Mouse (Mus musculus) embryo, embryonic 11.5 days (tissue): ENCODE measurements at regions not wholly inside any gene's neighbourhood (a gene's known extent, or its start where the extent isn't known, plus 50 kb on each side); places are given as distances from the start of the nearest gene placed in this dataset.
"Not testable (repeated sequence)": the region's sequence is repeated elsewhere in the genome, so short reads cannot be mapped to it uniquely, and the experiment has no call there.

Experiments used
- DNase-seq: peaks from one replicate; pipeline ENCODE4 v3.0.0-alpha.2; 2012; ENCODE audit warnings: low read depth, low spot score

DNA sequence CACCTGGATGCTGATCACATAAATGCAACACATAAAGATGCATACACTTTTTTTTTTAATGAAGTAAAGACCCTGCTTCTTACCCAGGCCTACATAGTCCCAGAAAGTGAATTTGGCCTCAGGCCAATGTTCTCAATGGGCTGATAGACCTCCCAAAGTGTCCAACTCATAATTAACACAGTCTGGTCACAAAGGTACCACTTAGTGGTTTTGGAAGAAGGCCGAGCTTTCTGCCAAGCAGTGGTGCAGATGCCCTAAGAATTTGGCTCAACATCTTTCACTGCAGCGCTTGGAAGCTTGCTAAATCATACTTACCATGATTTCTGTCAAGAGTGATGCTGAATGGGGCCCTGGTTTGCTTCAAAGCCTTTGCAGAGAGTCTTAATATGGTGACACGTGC lies 706.4 kb upstream of the Rag2 start:
- no peak for DNase-seq

DNA sequence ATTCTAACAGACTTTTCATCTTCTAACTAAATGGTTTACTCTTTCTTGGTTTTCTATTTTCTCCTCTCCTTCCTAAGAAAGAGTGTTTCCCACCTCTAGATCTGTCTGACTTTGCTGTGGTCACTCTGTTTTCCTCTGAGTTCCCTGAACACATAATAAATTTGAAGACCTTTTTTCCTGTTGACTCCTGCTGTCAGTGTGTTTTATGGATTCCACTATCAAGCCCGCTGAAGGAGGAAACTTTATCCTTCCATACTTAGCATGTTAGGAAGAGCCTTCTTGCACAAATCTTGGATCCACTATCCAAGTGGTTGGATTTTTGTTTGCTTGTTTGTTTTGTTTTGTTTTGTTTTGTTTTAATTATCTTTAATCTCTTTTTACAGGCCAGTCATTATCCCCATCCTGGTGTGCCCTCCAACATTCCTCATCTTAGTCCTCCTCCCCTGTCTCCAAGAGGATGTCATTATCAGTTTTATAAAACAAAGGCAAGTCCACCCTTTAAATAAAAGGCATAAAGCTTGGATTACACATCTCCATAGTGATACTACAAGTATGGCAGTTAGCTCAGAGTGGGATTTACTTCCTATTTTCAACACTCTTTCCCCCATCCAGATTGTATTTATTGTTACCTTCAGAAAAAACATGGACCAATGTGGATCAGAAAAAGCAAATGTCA lies 704.8 kb upstream of the Rag2 start:
- DNase-seq: no peak

DNA sequence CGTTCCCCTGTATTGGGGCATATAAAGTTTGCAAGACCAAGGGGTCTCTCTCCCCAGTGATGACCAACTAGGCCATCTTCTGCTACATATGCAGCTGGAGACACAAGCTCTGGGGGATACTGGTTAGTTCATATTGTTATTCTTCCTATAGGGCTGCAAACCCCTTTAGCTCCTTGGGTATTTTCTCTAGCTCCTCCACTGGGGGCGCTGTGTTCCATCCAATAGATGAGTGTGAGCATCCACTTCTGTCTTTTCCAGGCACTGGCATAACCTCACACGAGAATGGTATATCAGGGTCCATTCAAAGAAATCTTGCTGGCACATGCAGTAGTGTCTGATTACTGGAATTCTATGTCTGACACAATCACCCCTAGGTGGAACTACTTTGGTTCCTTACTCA lies 675.9 kb upstream of the Rag2 start:
- not testable (repeated sequence) for DNase-seq

DNA sequence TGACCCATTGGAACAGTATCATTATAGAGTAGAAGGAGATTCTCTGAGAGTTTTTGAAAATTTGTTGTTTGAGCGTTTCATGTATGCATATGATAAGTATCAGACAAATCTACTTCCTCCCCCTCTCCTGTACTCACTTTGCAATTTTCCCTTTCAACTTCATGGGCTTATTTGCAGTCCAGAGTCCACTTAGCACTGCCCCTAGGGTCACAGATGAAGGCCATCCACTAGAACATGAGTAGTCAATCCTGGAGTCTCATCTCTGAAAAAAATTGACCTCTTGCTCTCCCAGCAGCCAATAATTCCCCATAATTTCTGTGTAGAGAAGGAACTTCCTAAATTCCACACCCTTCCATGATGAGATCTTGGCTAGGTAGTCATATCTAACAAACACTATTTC lies 665.1 kb upstream of the Rag2 start:
- no peak for DNase-seq

DNA sequence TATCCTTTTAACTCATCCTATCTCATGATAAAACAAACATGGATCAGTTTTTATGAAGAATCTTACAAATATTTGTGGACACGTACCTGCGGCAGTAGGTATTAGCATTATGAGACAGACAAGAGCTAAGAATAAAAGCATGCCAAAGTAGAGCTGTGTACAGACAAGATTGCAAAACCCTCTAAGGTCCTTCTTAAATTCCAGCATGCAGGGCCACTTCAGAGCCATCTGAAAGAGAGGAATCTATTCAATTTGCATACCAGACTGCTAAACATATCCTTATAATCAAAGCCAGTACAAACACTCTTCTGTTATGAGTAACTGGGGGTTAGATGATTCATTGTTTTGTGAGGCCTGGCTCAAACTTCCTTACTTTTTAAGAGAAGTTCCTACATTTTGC lies 659.9 kb upstream of the Rag2 start:
- DNase-seq: no peak

DNA sequence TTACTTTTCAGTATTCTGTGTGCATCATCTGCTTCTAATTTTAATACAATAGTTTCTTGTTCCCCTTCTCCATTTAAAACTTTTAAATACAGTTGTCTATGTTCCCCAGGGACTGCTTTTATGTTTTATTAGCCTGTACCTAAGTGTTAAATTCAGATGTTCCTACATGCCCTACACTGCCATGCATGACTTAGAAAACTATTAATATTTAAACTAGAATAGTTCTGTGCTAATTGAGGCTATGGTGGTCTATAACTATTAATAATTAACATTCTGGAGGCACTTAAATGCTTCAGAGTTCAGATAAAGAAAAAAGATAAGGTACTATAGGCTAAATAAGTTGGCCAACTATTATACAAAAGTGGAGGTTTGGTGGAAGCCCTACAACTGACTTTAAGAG lies 647.3 kb upstream of the Rag2 start:
- DNase-seq: no peak

DNA sequence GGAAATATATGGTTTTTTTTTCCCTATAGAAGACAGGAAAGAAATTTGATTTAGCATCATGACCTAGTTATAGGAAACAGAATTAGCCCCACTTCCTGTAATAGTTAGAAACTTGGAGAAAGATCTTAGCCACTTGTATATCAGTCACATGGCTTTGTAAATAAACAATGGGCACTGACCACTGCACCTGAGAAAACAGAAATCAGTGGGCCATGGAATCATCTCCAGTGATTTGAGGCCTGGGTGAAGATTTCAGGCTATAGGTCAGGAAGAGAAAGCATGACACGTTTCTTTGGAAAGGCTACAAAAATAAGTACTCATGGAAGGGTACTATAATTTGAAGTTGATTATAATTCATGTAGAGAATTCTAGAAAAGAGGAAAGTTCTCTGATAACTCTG lies 642.2 kb upstream of the Rag2 start:
- no peak for DNase-seq

DNA sequence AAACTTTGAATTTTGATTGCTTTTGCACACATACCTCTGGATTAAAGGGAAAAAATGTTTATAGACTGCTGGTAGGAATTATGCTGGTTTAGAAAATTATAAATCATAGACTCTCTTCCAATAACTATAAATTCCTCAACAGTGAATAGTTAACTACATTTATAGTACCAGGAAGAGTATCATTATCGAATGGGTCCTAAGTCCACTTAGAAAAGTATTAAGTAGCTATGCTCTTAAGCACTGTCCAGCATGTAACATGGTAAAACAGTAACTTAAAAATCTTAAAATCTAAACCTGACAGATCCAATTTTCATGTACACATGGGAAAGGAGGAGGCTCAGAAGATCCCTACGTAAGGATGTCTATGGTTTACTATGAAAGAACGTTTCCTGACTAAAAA lies 609.2 kb upstream of the Rag2 start:
- no peak for DNase-seq

DNA sequence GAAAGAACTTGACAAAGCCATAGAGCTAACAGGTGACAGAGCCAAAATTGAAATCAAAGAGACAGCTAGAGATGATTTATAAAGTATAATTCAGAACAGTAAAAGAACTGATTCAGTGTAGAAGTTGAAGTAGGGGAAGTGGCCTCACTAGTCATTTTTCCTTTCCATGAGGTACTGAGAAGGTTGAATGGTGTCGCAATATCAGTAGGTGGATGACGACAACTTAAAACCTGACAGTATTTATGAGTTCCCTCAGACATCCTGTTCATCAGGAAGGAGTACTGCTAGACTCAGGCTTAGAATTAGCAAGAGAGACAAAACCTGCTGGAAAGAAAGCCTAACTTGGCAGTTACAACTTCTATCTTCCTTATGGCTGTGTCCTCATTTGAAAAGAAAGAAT lies 605.1 kb upstream of the Rag2 start:
- no peak for DNase-seq

DNA sequence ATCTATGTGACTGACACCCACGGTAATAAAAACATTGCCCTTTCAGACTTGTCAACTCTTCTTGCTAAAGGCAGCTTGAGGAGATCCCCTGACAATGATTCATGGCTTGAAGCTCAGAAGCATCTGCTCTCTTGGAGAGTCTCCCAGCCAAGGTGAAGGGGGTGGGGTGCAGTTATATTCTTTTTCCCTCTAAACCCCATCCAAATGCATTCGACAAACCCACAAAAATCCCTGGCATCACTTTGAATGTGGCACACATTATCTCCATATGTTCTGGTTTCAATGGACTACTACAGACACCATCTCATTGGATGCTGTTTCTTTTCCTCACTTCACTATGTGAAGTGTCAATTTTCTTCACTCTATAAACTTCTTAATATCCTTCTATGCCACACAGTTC lies 603.0 kb upstream of the Rag2 start:
- no peak for DNase-seq

DNA sequence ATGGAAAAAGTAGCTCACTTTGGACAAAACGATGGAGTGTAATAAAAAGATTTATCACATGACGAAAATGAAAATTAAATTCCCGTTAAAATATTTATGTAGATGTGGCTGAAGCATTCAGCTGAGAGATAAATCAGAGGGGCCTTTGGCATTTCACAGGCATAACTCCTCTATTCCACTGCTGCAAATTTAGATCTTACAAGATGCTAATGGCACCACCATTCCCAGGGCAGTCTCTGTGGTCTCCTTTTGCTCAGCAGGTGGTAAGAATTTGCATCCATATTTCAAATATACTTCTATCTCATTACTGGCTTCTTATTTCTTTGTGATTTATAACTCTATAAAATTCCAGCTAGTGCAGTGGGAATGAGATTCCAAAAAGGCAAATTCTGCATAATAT lies 581.5 kb upstream of the Rag2 start:
- DNase-seq: no peak

DNA sequence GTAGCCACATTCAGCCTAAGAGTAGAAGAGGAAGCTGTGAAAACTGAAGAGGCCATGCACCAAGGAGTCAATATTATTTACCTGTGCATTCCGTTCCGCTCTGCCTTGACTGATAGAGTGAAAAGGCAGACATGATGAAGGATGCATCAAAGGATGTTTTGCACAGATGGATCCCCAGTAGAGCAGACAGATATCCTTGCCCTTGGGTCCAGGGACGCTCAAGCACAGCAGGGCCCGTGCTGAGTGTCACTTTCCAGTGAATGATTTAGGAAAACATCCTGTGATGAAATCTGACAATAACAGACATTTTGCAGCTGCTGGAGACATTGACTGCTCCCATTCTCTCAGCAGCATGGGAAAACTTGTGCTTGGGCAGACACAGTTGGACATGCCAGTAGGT lies 561.6 kb upstream of the Rag2 start:
- DNase-seq: no peak

DNA sequence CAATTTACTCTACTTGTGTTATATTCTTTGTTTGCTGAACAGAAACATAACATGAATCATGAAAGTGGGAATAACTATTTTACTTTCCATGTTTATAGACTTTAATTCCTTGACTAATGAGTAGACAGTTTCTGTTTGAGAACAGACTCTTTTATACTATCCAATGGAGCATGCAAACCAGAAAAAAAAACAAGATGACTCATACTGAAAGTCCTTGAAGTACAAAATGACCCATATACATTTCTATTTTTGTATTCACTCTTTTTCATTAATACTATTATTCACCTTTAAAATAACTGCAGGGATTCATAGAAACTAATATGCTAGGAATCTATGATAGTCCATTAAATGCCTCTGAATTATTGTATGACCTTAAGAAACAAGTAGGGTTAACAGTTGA lies 549.5 kb upstream of the Rag2 start:
- DNase-seq: no peak

DNA sequence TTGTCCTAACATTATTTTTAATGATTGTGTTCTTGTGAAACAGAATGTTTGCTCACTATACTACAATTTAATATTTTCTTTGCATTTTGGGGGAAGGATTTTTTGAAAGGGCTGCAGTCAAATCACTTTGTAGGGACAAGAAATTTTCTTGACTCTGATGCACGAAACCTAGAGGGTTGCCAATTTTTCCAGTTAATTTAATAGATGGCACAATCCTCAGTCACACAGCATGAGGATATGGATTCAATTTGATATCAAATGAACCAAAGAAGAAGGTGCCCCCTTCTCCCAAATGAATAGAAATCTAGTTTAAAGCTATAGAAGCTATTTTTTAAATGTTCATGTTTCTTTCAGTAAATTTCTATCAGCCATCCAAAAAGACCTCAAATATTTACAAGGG lies 544.3 kb upstream of the Rag2 start:
- no peak for DNase-seq

DNA sequence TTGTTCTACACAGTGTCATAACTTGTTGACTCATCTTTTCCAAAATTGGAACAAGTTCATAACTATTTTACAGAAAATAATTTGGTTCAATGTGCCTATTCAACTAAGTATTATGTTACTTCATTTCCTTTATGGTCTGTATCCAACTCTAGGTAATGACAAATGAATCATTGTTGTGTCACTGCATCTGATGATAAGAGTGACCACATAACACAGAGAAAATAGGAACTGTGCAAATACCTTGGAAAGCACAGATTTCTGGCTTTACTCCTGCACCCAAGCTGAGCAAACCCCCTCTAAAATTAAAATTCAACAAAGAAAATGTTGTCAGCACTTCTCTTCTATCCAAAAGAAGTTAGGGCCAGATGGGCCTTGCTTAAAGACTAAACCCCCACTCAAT lies 540.7 kb upstream of the Rag2 start:
- DNase-seq: no peak

DNA sequence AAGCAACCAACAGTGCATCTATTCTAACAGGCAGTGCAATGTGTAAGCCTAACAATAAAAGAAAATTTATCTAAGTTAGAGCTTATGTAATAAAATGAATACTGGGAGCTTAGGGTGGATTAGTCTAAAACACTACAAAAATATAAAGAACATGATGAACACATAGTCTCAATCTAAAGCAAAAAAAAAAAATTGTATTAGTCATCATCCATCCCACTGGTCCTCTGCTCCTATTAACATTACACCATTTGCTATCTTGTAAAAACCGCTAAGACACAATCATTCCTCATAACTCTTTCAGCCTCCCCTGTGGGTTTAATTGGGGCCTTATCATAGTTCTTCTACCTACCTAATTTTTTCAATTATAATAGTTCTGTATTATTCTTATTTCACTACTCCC lies 539.9 kb upstream of the Rag2 start:
- no peak for DNase-seq

DNA sequence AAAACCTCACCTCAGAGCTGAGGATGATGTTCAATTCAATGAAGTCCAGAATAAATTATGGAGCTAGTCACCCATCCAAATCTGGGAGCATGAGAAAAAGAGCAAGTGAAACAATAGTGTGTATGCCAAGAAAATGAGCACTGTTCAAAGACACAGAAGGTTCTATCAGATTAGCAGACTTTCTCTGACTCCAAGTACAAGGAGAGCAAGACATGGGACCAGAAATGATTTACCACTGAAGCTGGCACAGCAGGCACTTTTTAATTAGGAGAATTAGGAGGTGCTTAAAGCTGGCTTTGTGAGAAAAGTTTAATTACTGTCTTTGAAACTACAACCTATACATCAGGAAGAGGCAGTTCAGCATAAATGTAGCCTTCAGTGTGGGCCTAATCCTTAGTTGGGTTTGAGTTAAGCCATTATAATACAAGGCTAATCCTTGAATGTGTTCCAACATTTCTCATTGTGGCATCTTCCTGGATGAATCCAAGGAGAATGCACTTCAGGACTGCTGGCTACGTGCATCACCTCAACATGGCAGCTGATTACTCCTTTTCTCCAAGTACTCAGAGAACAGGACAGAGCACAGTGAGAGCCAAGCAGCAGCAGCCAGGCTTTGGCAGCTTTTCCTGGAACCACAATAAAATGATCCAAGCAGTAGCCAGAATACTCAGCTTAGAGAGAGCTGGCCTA lies 517.2 kb upstream of the Rag2 start:
- DNase-seq: no peak

DNA sequence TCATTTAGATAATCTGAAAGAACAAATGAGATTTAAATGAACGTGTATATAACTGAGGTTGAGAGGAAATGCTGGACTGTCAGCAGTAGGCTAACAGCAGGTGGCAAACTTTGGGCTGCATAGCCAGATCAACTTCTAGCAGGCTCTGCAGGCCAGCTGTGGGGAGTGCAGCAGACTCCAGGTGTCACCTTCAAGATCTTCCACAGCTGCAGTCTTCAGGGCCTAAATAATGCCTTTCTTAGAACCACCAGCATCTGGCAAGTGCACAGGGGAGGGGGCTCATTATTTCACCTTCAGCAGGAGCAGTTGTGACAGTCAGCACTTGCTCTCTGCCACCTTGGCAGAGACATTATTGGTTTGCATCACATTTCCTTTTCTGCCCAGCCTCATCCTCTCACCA lies 487.7 kb upstream of the Rag2 start:
- no peak for DNase-seq

DNA sequence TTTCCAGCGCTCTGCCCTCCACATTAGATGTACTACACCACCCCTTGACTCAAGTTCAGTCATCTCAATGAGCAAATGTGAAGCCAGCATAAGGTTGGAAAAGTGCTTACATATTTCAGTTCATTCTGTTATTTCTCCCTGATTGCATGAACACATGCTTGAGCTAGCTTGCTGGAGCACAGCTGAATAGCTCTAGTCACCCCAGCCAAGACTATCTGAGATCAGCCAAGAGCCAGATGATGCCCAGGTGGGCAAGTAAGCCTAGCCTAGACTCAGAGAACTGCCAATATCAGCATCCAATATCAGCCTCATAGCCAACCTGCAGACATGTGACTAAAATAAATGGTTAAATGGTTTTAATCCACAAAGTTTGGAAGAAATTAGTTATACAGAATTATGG lies 484.6 kb upstream of the Rag2 start:
- no peak for DNase-seq

DNA sequence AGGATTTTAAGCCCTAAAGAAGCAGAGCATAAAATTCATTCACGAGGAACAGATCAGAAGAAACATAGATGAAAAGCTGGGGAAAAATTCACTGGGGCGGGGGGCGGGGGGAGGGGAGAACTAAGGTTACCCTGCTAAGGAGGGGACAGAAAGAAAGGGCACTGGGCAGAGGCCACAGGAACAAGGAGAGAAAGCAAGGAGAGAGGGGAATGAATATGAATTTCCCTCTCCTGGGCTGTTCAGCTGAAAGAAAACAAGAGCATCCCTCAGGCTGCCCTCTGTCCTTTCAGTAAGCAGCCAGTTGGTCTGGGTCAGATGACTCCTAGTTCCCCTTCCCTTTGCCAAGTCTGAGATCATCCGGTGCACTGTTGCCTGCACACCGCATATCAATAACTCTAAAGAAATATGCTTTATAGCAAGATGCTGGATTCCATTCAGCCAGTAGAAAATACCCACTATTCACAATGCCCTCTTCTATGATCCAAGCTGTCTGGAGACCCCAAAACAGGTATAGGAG lies 467.7 kb upstream of the Rag2 start:
- DNase-seq: no peak

DNA sequence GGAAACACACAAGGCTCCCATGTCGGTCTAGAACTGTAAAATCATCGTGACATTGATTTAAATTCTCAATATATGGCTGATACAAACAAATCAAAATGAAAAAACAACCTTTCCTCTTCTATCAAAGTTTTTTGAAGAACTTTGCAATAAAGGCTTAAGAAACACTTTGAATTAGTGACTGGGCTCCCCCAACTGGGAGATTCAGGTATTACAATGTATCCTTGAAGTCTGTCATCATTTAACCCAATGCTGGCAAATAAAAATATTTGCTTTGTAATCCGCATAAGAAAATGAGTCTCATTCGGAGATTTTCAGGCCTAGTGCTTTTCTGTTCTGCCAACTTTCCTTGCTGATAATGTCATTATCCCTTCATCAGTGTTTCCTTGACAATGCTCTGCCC lies 465.2 kb upstream of the Rag2 start:
- DNase-seq: peak; percentile 29

DNA sequence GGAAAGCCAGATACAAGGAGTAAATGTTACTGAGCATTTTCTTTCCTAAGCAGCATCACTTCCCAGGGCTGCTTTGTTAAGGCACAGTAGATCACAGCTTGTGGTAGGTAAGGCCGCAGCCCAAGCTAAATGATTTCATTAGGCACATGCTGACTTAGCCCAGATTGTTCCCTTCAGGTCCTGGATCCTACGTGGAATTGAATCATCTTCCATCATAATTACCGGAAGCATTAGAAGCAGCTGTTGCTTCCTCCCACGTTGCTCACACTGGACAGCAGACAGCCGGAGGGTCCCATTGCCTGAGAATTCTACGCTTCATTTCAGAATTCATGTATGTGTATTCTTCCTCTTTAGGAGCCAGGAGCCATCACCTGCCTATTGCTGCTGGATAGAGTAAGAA lies 458.6 kb upstream of the Rag2 start:
- DNase-seq: no peak

DNA sequence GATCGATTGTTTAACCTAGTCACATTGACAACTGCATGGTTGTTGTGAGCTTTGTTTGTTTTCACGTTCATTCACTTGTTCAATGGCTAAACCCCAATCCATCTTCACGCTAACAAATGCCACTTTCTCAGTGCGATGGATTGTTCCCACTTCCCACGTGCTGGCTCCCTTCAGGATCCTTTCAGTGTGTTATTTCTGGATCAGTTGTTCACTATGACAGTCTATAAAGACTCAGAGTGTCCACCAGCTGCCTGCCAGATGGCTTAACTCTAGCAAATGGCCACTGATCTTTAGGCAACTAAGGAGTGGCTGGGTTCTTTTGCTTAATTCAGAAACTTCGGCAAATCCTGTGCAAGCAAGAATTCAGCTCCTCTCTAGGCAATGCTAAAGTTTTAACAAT lies 451.7 kb upstream of the Rag2 start:
- DNase-seq: peak; percentile 38

DNA sequence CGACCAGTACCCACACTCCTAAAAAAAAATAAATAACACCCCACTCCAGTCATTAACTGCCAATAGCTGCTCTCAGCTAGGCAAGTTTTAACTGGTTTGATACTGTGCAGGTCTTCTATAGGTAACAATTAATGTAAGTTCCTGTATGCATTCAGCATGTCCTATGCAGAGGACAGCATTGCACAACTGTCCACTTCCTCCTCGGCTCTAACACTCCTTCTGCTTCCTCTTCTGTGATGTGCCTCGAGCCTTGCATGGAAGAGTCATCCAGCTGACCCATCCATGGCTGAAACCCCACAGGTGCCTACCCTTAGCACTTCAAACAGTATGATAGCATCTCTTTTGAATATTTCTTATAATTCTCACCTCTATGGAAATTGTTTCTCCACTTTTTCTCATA lies 449.4 kb upstream of the Rag2 start:
- no peak for DNase-seq
